Mouse (Mus musculus): ENCODE measurements around the gene Vegfc. TPM values are rescaled to one million over a fixed set of nuclear protein-coding genes. Genes with fewer than 3 reads are reported as not detected.

Vegfc gene
- total RNA-seq (2021) = 1 to 10 TPM; 6.3 to 7.0 TPM

DNA sequence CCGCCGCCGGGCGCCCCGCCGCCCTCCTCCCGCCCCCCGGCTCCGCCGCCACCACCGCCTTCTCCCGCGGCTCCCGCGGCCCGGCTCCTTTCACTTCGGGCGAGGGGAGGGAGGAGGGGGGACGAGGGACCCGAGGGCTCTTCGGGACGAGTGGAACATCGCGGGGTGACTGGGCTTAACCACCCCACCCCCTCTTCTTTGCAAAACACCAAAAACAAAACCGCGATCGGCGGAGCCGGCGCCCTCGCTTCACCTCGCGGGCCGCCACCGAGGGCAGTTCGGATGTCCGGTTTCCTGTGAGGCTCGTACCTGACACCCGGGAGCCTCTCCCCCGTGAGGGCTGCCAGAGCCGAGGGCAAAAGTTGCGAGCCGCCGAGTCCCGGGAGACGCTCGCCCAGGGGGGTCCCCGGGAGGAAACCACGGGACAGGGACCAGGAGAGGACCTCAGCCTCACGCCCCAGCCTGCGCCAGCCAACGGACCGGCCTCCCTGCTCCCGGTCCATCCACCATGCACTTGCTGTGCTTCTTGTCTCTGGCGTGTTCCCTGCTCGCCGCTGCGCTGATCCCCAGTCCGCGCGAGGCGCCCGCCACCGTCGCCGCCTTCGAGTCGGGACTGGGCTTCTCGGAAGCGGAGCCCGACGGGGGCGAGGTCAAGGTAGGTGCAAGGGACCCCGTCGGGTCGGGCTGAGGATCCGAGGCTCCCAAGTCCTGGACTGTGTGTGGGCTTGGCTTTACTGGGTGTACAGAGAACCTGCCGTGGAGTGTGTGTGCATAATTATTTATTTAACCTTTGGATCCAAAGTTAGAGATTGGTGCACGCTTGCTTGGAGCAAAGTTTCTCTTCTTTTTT, at the start of gene Vegfc:
Vegfc (plus strand) TSS at position 336 of the 850 bp plus-strand sequence.
- intact Hi-C loops (cut with DNase I) = loop anchor here (2.0 to 10.0 kb wide), 2 partner anchors 77 to 413 kb away; no protein-coding TSS in a partner anchor
- peak; percentile 30 for DNase-seq (ENCODE audit: low spot score)

DNA sequence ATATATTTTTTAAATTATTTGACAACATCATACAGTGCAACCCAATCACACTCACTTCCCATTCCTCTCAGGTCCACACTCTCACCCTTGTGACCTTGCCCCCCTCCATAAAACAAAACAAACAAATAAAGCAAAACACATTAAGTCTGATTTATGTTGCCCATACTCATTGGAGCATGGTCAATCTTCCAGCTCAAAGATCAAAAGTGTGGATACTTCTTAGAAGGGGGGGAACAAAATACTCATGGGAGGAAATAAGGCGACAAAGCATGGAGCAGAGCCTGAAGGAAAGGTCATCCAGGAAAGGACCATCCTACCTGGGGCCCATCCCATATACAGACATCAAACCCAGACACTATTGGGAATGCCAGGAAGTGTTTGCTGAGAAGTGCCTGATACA, 42.8 kb upstream of the Vegfc start:
- DNase-seq (ENCODE audit: low spot score) = no peak
- intact Hi-C loops (cut with DNase I) = no loop called here

GRCm38 (mm10) chr8:54042601-54043000, 34.8 kb upstream of the Vegfc start:
- DNase-seq (ENCODE audit: low spot score) = no peak
- intact Hi-C loops (cut with DNase I) = no loop called here

DNA sequence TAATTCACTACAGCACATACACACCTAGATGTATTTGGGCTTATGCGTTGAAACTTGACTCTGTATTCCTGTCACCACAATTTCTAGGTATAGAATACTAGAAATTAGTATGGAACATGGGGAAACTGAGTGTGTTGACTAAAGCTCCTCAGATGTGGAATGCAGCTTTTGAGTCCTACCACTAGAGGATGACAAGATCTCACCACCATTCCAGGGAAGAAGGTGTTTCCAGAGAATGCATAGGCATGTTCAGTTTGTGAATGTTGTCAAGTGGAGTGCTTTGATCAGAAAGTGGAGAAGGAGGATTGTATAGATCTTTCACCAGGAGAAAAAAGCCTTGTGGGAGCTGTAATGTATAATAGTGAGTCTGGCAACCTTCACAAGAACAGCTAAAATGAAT, 33.9 kb upstream of the Vegfc start:
- intact Hi-C loops (cut with DNase I) = no loop called here
- DNase-seq (ENCODE audit: low spot score) = no peak

DNA sequence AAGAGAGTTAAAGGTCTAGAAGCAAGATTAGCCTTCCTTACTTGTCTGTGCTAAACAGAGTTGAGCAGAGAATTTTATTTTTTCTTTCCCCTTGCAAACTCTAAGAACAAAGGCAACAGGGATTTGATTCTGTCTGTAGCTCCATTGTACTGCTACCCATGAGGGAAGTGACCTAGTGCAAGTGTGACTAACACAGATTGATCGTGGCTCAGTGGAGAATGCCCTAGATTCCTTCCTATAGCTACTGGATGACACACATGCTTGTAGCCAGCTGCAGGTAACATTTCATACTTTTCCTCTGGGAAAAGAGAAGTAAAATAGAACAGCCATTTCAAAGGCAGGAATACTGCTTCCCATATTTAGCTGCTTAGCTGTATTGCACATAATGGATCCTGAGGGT, 24.2 kb upstream of the Vegfc start:
- intact Hi-C loops (cut with DNase I) = no loop called here
- no peak for DNase-seq (ENCODE audit: low spot score)

GRCm38 (mm10) chr8:54065492-54065891, 11.9 kb upstream of the Vegfc start:
- DNase-seq (ENCODE audit: low spot score) = no peak
- intact Hi-C loops (cut with DNase I) = no loop called here

DNA sequence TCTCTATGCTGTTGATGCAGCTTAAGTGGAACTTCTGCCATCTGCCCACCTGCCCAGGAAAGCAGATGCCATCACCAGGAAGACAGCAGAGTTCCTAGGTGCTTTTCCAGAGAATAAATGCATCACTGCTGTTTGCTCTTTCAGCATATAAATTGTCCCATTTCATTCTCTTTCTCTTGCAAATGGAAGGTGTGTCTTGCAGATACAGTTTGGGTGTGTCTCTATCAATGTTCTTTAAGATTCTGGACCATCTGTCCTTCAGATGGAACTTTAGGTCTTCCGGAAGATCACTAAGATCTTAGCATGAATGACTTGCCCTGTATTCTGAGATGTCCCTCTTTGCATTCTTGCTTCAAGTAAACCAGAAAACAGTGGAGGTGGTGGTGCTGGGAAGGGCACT, 1.1 kb upstream of the Vegfc start:
- no peak for DNase-seq (ENCODE audit: low spot score)
- intact Hi-C loops (cut with DNase I) = loop anchor here (2.0 to 10.0 kb wide), 2 partner anchors 78 to 414 kb away; no protein-coding TSS in a partner anchor

DNA sequence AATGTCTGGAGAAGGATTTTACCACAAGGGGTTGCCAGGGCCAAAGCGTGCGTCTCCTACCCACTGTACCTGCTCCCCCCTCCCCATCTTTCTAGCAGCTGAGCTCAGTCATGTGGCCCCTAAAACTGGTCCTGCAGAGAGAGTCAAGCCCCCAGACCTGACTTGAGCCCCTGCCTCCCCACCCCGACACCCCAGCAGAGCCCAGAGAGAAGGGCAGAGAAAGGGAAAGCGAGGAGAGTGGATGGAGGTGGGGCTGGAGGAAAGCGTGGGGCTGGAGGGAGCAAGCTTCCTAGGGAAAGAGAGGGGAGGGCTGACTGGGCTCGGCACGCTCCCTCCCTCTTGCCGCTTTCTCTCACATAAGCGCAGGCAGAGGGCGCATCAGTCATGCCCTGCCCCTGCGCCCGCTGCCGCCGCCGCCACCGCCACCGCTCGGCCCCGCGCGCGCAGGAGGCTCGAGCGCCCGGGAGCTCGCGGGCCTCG, 575 bp upstream of the Vegfc start:
- intact Hi-C loops (cut with DNase I) = loop anchor here (2.0 to 10.0 kb wide), 2 partner anchors 78 to 414 kb away; no protein-coding TSS in a partner anchor
- peak; percentile 46 for DNase-seq (ENCODE audit: low spot score)

GRCm38 (mm10) chr8:54078121-54078440, 675 bp downstream of the Vegfc start:
- intact Hi-C loops (cut with DNase I) = loop anchor here (10.0 kb wide), 1 partner anchor 77 kb away; no protein-coding TSS in a partner anchor
- no peak for DNase-seq (ENCODE audit: low spot score)

- DNase-seq (ENCODE audit: low spot score) = no peak
- intact Hi-C loops (cut with DNase I) = loop anchor here (10.0 kb wide), 1 partner anchor 76 kb away; no protein-coding TSS in a partner anchor
Measured at GRCm38 (mm10) chr8:54079001-54079400, 1.6 kb downstream of the Vegfc start.

- DNase-seq (ENCODE audit: low spot score) = no peak
- intact Hi-C loops (cut with DNase I) = loop anchor here (10.0 kb wide), 1 partner anchor 75 kb away; no protein-coding TSS in a partner anchor
Measured at GRCm38 (mm10) chr8:54079601-54080000, 2.2 kb downstream of the Vegfc start.

- DNase-seq (ENCODE audit: low spot score) = no peak
- intact Hi-C loops (cut with DNase I) = no loop called here
Measured at GRCm38 (mm10) chr8:54085896-54086295, 8.5 kb downstream of the Vegfc start.

DNA sequence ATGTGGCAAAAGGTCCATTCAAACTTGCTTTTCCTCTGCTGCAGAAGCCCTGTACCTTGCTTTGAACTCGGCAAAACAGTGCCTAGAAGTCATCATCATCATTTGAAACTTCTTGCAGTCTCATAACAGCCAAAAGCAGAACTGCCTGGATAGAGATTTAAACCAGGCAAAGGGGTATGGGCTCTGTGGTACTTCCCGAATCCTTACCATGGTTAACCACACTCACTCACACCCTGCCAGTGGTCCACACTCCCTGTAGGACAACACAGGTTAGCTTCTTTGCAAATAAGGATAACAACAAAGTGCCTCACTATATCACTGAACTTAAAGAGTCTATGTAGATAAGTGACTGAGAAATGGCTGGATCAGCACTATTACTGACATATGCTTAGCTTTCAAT, 9.7 kb downstream of the Vegfc start:
- no peak for DNase-seq (ENCODE audit: low spot score)
- intact Hi-C loops (cut with DNase I) = no loop called here

- DNase-seq (ENCODE audit: low spot score) = no peak
- intact Hi-C loops (cut with DNase I) = no loop called here
Measured at GRCm38 (mm10) chr8:54089204-54089603, 11.8 kb downstream of the Vegfc start.

DNA sequence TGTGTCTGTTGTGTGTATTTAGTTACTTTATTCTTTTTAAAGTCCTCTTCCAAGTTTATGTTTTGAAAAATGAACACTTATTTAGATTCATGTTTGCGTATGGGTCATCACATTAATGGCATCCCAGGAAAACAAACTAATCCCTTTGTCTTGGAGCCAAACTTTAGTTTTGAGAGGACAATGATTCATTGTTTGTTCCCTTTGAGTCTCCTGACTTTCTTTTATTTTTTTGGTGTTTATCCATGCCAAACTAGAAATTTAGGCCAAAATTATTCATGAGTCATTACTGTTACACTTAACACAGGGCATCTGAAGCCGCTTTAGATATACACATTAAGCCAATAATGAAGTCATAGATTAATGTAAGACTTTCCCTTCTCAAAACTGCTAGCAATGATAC, 12.5 kb downstream of the Vegfc start:
- no peak for DNase-seq (ENCODE audit: low spot score)
- intact Hi-C loops (cut with DNase I) = no loop called here

GRCm38 (mm10) chr8:54100058-54100457, 22.7 kb downstream of the Vegfc start:
- no peak for DNase-seq (ENCODE audit: low spot score)
- intact Hi-C loops (cut with DNase I) = no loop called here

DNA sequence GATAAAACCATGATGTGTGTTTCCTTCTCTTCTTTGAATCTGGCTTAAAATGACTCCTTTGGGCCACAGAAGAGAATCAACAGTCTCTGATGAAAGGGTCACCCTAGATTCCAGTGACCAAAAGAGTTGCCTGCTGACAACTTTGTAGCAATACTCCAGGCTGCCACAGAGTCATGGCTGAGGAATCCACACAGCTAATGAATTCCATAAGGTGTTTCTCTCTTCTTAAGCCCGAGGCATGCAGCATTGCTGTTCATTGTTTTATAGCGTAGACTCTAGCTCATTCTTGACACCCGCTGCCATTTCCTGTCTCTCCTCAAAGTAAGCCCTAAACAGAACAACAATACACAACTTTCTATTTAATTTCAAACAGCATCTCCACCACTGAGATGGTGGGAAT, 37.2 kb downstream of the Vegfc start:
- no peak for DNase-seq (ENCODE audit: low spot score)
- intact Hi-C loops (cut with DNase I) = no loop called here

- DNase-seq (ENCODE audit: low spot score) = no peak
- intact Hi-C loops (cut with DNase I) = no loop called here
Measured at GRCm38 (mm10) chr8:54120115-54120514, 42.7 kb downstream of the Vegfc start.

DNA sequence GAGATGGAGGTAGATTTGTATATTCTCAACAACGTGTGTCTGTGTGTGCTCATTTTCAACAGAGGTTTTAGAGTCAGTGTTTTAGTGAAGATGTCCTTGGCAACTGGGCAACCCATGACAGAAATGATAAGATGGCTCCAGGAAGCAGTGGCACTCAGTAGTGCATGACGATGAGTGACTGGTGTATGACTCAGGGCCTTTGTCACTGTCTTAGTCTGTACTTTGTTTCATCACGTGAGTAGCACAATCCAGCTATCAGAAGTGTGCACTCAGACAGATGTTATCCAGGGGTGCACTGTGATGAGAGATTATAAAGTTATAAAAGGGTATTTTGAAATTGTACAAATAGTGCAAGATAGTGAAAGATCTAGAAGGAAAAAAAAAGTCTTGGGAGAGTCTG, 44.5 kb downstream of the Vegfc start:
- no peak for DNase-seq (ENCODE audit: low spot score)
- intact Hi-C loops (cut with DNase I) = no loop called here

GRCm38 (mm10) chr8:54122345-54122744, 44.9 kb downstream of the Vegfc start:
- no peak for DNase-seq (ENCODE audit: low spot score)
- intact Hi-C loops (cut with DNase I) = no loop called here

GRCm38 (mm10) chr8:54130558-54130957, 53.2 kb downstream of the Vegfc start:
- DNase-seq (ENCODE audit: low spot score) = no peak
- intact Hi-C loops (cut with DNase I) = no loop called here
